ENCODE assay signal across 22 mouse cellular contexts in the genomic region with DNA sequence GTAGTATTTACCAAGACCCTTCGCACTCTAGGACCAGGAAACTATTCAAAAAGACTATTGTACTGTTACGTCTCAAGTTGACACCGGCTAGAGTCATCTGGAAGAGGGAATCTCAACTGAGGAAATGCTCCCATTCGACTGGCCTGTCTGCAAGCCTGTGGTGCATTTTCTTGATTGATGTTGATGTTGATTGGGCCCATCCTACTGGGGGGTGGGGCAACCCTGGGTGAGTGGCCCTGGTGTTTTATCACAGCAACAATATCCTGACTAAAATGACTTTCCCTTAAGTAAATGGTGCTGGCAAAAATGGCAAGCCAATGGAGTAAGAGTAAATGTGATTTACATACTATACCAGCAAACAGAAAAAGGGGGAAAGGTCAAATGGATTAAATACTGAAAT.
"Had no signal": no experiment of that assay in that cellular context is flagged by ENCODE, and none has a peak within 500 bp of the region (broad histone marks: within the 10 kb centered on the region; RNA-seq: fewer than 3 reads in every experiment).

No protein-coding gene starts in this region.

- H3K4me1 ChIP-seq: kidney, embryonic 15.5 days; liver, embryonic 12.5 days; liver, embryonic 15.5 days; lung, embryonic 15.5 days; midbrain, embryonic 10.5 days had no signal

- H3K27me3 ChIP-seq: kidney, embryonic 15.5 days; limb, embryonic 13.5 days; liver, embryonic 12.5 days; liver, embryonic 15.5 days; lung, embryonic 15.5 days; megakaryocyte, embryonic 14.5 days; midbrain, embryonic 13.5 days; neural tube, embryonic 13.5 days had no signal

- H3K9ac ChIP-seq: kidney, embryonic 15.5 days; limb, embryonic 13.5 days; liver, embryonic 12.5 days; liver, embryonic 15.5 days; lung, embryonic 15.5 days; midbrain, embryonic 13.5 days; neural tube, embryonic 13.5 days had no signal

- H3K9me3 ChIP-seq: kidney, embryonic 15.5 days; limb, embryonic 10.5 days; limb, embryonic 13.5 days; liver, embryonic 12.5 days; liver, embryonic 15.5 days; lung, embryonic 15.5 days; megakaryocyte, embryonic 14.5 days; midbrain, embryonic 10.5 days; midbrain, embryonic 13.5 days; neural tube, embryonic 13.5 days had no signal

- ATAC-seq: liver, embryonic 12.5 days; midbrain, embryonic 13.5 days; midbrain, embryonic 16.5 days had no signal

- H3K36me3 ChIP-seq: kidney, embryonic 15.5 days; limb, embryonic 10.5 days; limb, embryonic 13.5 days; liver, embryonic 12.5 days; liver, embryonic 15.5 days; lung, embryonic 15.5 days; midbrain, embryonic 10.5 days; midbrain, embryonic 13.5 days; neural tube, embryonic 13.5 days had no signal

- H3K27ac ChIP-seq: kidney, embryonic 15.5 days; limb, embryonic 10.5 days; limb, embryonic 13.5 days; liver, embryonic 12.5 days; liver, embryonic 15.5 days; lung, embryonic 15.5 days; midbrain, embryonic 10.5 days; midbrain, embryonic 13.5 days; neural tube, embryonic 13.5 days had no signal

- H3K4me3 ChIP-seq: kidney, embryonic 15.5 days; limb, embryonic 10.5 days; limb, embryonic 13.5 days; liver, embryonic 12.5 days; liver, embryonic 15.5 days; lung, embryonic 15.5 days; megakaryocyte, embryonic 14.5 days; midbrain, embryonic 10.5 days; midbrain, embryonic 13.5 days; myocyte; neural tube, embryonic 13.5 days had no signal

- DNase-seq: kidney, postnatal 14 days; kidney, postnatal 4 days; liver; lung, adult 18-20 months; lung, postnatal 10 days; lung, postnatal 36 days; retina, postnatal 1 day; right cerebral cortex, postnatal 25 days; thymus, adult 18-20 months; thymus, postnatal 36 days had no signal

- H3K4me2 ChIP-seq: kidney, embryonic 15.5 days; limb, embryonic 13.5 days; liver, embryonic 12.5 days; liver, embryonic 15.5 days; lung, embryonic 15.5 days; midbrain, embryonic 13.5 days; neural tube, embryonic 13.5 days had no signal
